Mouse (Mus musculus): Measurements from ENCODE around the gene Mcm2. TPM values are rescaled to one million over a fixed set of nuclear protein-coding genes. Genes with fewer than 3 reads are reported as not detected.

Mcm2 gene
- polyA plus RNA-seq, 1 experiment from 2014 or later, result 219 TPM

DNA sequence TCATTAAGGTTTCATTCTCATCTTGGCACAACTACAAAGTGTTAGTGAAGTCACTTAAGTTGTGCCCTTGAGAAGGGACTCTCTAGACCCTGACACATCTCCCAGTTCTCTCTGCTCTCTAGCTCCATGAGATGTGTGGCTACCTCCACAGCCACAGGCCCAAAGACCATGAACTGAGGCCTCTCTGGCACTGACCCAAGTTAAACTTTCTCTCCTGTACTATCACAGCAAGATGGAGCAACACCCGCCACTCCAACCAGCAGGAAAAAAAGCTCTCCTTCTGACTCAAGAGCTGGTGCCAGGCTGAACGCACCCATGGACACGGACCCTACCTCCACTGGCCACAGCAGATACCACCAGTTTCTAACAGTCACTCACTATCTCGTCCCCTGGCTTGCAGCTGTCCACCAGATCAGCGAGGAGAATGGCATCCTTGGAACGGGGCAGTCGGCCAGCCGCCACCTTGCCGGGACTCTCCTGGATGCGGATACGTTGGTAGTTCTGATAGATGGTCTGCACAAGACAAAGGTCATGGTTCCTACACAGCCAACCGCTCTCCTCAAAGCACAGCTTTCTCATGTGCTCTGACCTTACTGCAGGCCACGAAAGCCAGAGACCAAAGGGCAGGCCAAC lies 9.1 kb downstream of the Mcm2 start:
- Histone ChIP-seq H3K9ac (ENCODE audit: low read length) (no peak overlapping the region), H3K9me3 (ENCODE audit: control insufficient read depth, low read length) (no peaks in the 10 kb centered on the region), H3K4me3 (ENCODE audit: low read depth, low read length) (no peak overlapping the region), H3K36me3 (ENCODE audit: control insufficient read depth, insufficient read depth, low read length) (peaks cover 57% of the 10 kb centered on the region), H3K4me2 (ENCODE audit: low read depth) (no peak overlapping the region), H3K27me3 (ENCODE audit: control insufficient read depth, insufficient read depth, low read length) (no peaks in the 10 kb centered on the region), H3K27ac (ENCODE audit: low read depth, low read length) (no peak overlapping the region), H3K4me1 (ENCODE audit: control insufficient read depth, insufficient read depth, low read length) (no peaks in the 10 kb centered on the region)
- ATAC-seq (ENCODE audit: insufficient read depth, low FRiP score, low TSS enrichment), result no peak
- no peak for DNase-seq (ENCODE audit: low spot score)
- WGBS, result 92% methylated on average over 13 of the region's 13 CpGs

DNA sequence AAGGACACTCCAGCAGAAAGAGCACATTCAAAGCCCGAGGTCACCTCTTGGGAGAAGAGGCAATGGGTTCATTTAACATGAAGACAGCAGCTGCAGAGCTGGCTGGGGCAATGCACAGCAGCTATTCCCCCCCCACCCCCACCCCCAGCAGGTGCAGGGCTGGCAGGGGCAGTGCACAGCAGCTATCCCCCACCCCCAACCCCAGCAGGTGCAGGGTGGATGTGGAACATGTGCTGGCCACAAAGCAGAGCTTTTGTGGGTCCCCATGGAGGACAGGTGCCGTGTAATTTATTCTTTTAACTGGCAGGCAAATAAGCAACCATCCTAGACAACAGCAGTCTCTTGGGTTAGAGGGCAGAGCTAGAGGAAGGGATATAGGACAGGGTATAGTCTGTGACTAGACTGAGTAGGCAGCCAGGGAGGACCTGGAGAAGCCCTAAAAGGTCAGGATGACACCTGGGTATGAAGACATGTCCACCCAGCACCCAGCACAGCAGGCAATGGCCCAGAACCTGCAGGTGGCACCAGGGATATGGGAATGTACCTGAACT lies 12.1 kb downstream of the Mcm2 start:
- no peak overlapping the region for H3K4me3 ChIP-seq (ENCODE audit: low read depth, low read length)
- DNase-seq (ENCODE audit: low spot score) (peak; percentile 50), ATAC-seq (ENCODE audit: insufficient read depth, low FRiP score, low TSS enrichment) (peak; percentile 79)
- H3K27ac ChIP-seq (ENCODE audit: low read depth, low read length), result no peak overlapping the region
- H3K4me2 ChIP-seq (ENCODE audit: low read depth), result no peak overlapping the region
- peaks cover 46% of the 10 kb centered on the region for H3K36me3 ChIP-seq (ENCODE audit: control insufficient read depth, insufficient read depth, low read length)
- H3K4me1 ChIP-seq (ENCODE audit: control insufficient read depth, insufficient read depth, low read length), result no peaks in the 10 kb centered on the region
- H3K9ac ChIP-seq (ENCODE audit: low read length), result no peak overlapping the region
- H3K9me3 ChIP-seq (ENCODE audit: control insufficient read depth, low read length), result no peaks in the 10 kb centered on the region
- H3K27me3 ChIP-seq (ENCODE audit: control insufficient read depth, insufficient read depth, low read length), result no peaks in the 10 kb centered on the region
- 81% methylated on average over 2 of the region's 2 CpGs for WGBS

DNA sequence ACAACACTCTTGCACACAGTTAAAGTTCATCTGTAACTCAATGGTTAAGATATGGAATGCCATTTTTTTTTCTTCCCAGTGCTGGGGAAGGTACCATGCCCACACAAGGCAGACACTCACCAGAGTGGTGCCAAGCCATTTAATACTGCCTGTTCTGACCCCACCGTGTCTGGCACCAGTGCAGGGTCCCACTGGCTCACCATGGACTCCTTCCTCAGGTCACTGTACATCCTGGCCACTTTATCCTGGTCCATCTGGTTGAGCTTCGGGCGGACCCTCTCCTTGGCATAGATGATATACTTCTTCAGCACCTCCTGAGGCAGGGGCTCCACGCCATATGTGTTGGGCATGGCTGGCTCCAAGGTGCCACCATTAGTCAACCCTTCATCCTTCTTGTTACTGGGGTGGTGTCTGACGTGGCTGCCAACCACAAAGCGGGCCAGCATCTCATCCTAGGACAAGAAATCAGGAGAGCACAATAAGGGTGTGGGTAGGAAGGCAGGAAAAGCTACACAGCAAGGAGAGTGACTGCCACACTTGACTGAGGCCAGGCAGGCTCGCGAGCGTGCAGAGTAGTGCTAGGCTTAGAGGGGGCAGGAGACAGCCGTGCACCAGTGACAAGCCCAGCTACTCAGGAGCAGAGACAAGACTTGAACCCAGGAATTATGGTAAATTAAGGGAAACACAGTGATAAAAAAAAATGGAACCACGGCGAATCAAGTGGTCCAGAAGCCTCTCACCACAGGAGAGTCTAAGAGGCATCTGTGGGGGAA lies 12.8 kb downstream of the Mcm2 start:
- no peak for DNase-seq (ENCODE audit: low spot score)
- 87% methylated on average over 12 of the region's 12 CpGs for WGBS
- Histone ChIP-seq H3K4me1 (ENCODE audit: control insufficient read depth, insufficient read depth, low read length) (no peaks in the 10 kb centered on the region), H3K27me3 (ENCODE audit: control insufficient read depth, insufficient read depth, low read length) (no peaks in the 10 kb centered on the region), H3K36me3 (ENCODE audit: control insufficient read depth, insufficient read depth, low read length) (peaks cover 42% of the 10 kb centered on the region), H3K27ac (ENCODE audit: low read depth, low read length) (no peak overlapping the region), H3K4me2 (ENCODE audit: low read depth) (no peak overlapping the region), H3K4me3 (ENCODE audit: low read depth, low read length) (no peak overlapping the region), H3K9ac (ENCODE audit: low read length) (no peak overlapping the region), H3K9me3 (ENCODE audit: control insufficient read depth, low read length) (no peaks in the 10 kb centered on the region)
- ATAC-seq (ENCODE audit: insufficient read depth, low FRiP score, low TSS enrichment), result no peak

DNA sequence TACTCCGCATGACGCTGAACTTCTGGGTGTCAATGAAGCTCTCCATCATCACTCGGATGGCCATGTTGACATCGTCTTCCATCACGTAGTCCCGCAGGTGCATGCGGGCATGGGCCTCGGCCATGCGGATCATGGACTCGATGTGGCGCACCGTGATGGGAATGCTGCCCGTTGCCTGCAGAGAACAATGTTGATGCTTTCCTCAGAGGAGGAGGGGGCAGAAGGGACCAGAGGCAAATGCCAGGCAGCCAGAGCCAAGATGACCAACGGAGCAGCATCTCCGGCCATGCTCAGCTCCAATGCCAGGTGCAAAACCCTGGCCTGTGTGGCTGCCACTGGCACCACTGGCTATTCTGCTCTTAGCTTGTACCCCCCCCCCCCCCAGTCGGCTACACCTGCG lies 13.9 kb downstream of the Mcm2 start:
- Histone ChIP-seq H3K9ac (ENCODE audit: low read length) (no peak overlapping the region), H3K9me3 (ENCODE audit: control insufficient read depth, low read length) (no peaks in the 10 kb centered on the region), H3K4me1 (ENCODE audit: control insufficient read depth, insufficient read depth, low read length) (no peaks in the 10 kb centered on the region), H3K27me3 (ENCODE audit: control insufficient read depth, insufficient read depth, low read length) (no peaks in the 10 kb centered on the region), H3K36me3 (ENCODE audit: control insufficient read depth, insufficient read depth, low read length) (peaks cover 33% of the 10 kb centered on the region), H3K4me3 (ENCODE audit: low read depth, low read length) (no peak overlapping the region), H3K4me2 (ENCODE audit: low read depth) (no peak overlapping the region), H3K27ac (ENCODE audit: low read depth, low read length) (no peak overlapping the region)
- DNase-seq (ENCODE audit: low spot score), result no peak
- ATAC-seq (ENCODE audit: insufficient read depth, low FRiP score, low TSS enrichment), result no peak
- WGBS, result 95% methylated on average over 17 of the region's 17 CpGs

DNA sequence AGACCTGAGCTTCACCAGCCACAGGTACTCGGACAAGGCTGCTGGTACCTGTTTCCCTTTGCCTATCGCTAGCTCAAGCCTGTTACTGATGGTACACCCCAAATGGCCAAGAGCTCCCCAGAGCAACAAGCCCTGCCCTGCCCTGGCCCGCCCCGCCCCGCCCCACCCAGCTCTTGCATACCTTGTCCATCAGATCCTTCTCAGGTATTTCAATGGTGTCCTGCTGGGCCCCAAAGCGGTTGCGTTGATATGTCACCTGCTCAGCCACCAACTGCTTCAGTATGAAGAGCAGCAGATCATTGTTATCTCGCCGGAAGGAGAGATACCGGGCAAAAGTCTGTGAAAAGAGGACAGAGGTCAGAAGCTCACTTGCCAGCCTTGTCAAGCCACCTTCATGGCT lies 14.4 kb downstream of the Mcm2 start:
- ATAC-seq (ENCODE audit: insufficient read depth, low FRiP score, low TSS enrichment), result no peak
- Histone ChIP-seq H3K4me1 (ENCODE audit: control insufficient read depth, insufficient read depth, low read length) (no peaks in the 10 kb centered on the region), H3K27me3 (ENCODE audit: control insufficient read depth, insufficient read depth, low read length) (no peaks in the 10 kb centered on the region), H3K4me2 (ENCODE audit: low read depth) (no peak overlapping the region), H3K9me3 (ENCODE audit: control insufficient read depth, low read length) (no peaks in the 10 kb centered on the region), H3K4me3 (ENCODE audit: low read depth, low read length) (no peak overlapping the region), H3K27ac (ENCODE audit: low read depth, low read length) (no peak overlapping the region), H3K9ac (ENCODE audit: low read length) (no peak overlapping the region), H3K36me3 (ENCODE audit: control insufficient read depth, insufficient read depth, low read length) (peaks cover 29% of the 10 kb centered on the region)
- no peak for DNase-seq (ENCODE audit: low spot score)
- WGBS, result 95% methylated on average over 10 of the region's 10 CpGs

DNA sequence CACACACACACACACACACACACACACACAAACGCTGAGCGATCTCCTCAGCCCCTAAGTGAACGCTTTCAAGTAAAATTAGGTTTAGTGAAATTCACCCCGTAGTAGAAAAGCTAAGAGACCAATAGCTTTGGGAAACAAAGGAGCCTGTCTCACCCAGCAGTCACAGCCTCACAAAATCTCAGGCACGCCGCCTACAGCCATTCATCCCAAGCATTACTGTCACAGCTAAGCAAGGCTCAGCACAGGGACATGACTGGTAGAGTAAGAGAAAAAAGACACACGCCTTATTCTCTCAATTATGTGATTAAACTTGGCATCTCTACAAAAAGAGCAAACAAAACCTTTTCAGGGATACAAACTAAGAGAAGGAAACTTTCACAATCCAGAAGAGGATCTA lies 17.2 kb downstream of the Mcm2 start:
- H3K36me3 ChIP-seq (ENCODE audit: control insufficient read depth, insufficient read depth, low read length), result peaks cover 14% of the 10 kb centered on the region
- no peaks in the 10 kb centered on the region for H3K27me3 ChIP-seq (ENCODE audit: control insufficient read depth, insufficient read depth, low read length)
- 74% methylated on average over 7 of the region's 7 CpGs for WGBS
- no peak for ATAC-seq (ENCODE audit: insufficient read depth, low FRiP score, low TSS enrichment)
- no peak for DNase-seq (ENCODE audit: low spot score)
- no peak overlapping the region for H3K27ac ChIP-seq (ENCODE audit: low read depth, low read length)
- H3K4me1 ChIP-seq (ENCODE audit: control insufficient read depth, insufficient read depth, low read length), result no peaks in the 10 kb centered on the region
- no peak overlapping the region for H3K9ac ChIP-seq (ENCODE audit: low read length)
- no peak overlapping the region for H3K4me2 ChIP-seq (ENCODE audit: low read depth)
- H3K9me3 ChIP-seq (ENCODE audit: control insufficient read depth, low read length), result no peaks in the 10 kb centered on the region
- H3K4me3 ChIP-seq (ENCODE audit: low read depth, low read length), result no peak overlapping the region

DNA sequence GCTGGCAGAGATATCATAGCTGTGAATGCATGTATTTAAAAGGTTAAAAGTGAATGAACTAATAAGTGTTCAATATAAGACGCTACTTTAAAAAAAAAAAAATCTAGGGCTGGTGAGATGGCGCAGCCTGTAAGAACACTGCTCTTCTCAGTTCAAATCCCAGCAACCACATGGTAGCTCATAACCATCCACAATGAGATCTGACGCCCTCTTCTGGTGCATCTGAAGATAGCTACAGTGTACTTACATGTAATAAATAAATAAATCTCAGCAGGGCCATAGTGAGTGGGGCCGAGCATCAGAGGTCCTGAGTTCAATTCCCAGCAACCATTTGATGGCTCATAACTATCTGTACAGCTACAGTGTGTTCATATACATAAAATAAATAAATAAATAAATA lies 19.1 kb downstream of the Mcm2 start:
- Histone ChIP-seq H3K9ac (ENCODE audit: low read length) (no peak overlapping the region), H3K27me3 (ENCODE audit: control insufficient read depth, insufficient read depth, low read length) (no peaks in the 10 kb centered on the region), H3K4me1 (ENCODE audit: control insufficient read depth, insufficient read depth, low read length) (no peaks in the 10 kb centered on the region), H3K36me3 (ENCODE audit: control insufficient read depth, insufficient read depth, low read length) (peaks cover 6% of the 10 kb centered on the region), H3K4me3 (ENCODE audit: low read depth, low read length) (no peak overlapping the region), H3K27ac (ENCODE audit: low read depth, low read length) (no peak overlapping the region), H3K9me3 (ENCODE audit: control insufficient read depth, low read length) (no peaks in the 10 kb centered on the region), H3K4me2 (ENCODE audit: low read depth) (no peak overlapping the region)
- ATAC-seq (ENCODE audit: insufficient read depth, low FRiP score, low TSS enrichment) (no peak), DNase-seq (ENCODE audit: low spot score) (no peak)
- WGBS, result 68% methylated on average over 4 of the region's 4 CpGs

DNA sequence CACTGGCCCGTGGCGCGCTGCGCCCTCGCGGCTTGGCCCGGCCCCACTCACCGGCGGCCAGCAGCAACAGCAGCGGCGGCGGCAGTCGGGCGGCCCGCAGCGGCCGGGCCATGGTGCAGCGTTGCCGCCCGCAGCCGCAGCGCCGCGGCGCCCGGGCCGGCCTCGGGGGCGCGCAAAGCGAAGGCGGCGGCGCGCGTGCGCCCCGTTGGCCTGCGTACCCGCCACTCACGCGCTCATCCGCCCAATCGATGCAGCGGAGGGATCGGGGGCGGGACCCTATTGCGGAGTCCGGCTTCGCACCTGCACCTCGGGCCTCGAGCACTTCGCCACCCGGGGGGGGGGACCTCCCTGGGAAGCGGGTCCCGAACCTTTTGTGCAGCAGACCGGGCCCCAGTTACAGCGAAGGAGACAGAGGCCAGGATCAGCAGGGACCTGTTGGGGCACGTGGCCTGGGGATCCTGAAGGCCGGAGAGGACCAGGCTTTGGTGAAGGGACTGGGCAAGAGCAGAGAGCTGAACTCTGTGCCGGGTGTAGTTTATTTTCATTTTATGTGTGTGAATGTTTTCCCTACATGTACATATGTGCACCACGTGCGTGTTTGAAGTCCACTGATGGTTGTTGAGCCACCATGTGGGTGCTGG lies 23.6 kb downstream of the Mcm2 start, which contains the start of gene Podxl2:
Gene Podxl2, minus strand, starts transcription at position 177 of the 641 bp plus-strand sequence.
- Histone ChIP-seq H3K4me3 (ENCODE audit: low read depth, low read length) (peak within 1 kb of the TSS; percentile 75), H3K9me3 (ENCODE audit: control insufficient read depth, low read length) (no peaks in the 10 kb centered on the region), H3K27me3 (ENCODE audit: control insufficient read depth, insufficient read depth, low read length) (no peaks in the 10 kb centered on the region), H3K4me1 (ENCODE audit: control insufficient read depth, insufficient read depth, low read length) (peaks cover 5% of the 10 kb centered on the region; the same call in 1 of the 2 replicates), H3K27ac (ENCODE audit: low read depth, low read length) (peak within 1 kb of the TSS; percentile 49), H3K36me3 (ENCODE audit: control insufficient read depth, insufficient read depth, low read length) (no peaks in the 10 kb centered on the region), H3K4me2 (ENCODE audit: low read depth) (peak within 1 kb of the TSS; percentile 73), H3K9ac (ENCODE audit: low read length) (peak within 1 kb of the TSS; percentile 88)
- DNase-seq (ENCODE audit: low spot score) (peak; percentile 89), ATAC-seq (ENCODE audit: insufficient read depth, low FRiP score, low TSS enrichment) (peak; percentile 79)
- WGBS, result 7% methylated on average over 45 of the region's 63 CpGs
